Mouse (Mus musculus) cortical plate, adult 2 months (tissue): ENCODE results near the gene Mgl2.
A peak's percentile ranks its signal among the peaks of the same experiment; 100 is the strongest.

Source experiments
- CTCF ChIP-seq: fragments of 200-500 bp; IDR thresholded peaks from 2 replicates; pipeline ENCODE4 v1.5.1; 2011; ENCODE audit warnings: mild to moderate bottlenecking, control low read depth, low read length; ENCODE audit not compliant: insufficient read depth; ENCODE audit errors: extremely low read depth
- POLR2A ChIP-seq: fragments of 200-500 bp; IDR thresholded peaks from 2 replicates; pipeline ENCODE4 v1.6.1; 2011; ENCODE audit warnings: mild to moderate bottlenecking, low read length, control low read depth; ENCODE audit not compliant: insufficient read depth; ENCODE audit errors: extremely low read depth

GRCm38 (mm10) chr11:70110146-70110545, 20.0 kb upstream of the Mgl2 start:
- TF ChIP-seq CTCF (peak; percentile 40; the same call in 1 of the 2 replicates), POLR2A (no peak)
